28 mouse cellular contexts compared by ENCODE assay signal in genomic region chr13:104352590-104352989, GRCm38 (mm10).
DNase-seq lines count a peak whose midpoint lies in the region; ATAC-seq and TF ChIP-seq lines count a peak whose summit lies in the region.
"Had no signal": no experiment of that assay in that cellular context is flagged by ENCODE, and none has a peak within 500 bp of the region (broad histone marks: within the 10 kb centered on the region; RNA-seq: fewer than 3 reads in every experiment).

No protein-coding gene starts in this region.

- intact Hi-C loops in heart, postnatal 14 days (cut with DNase I), result no loop called here

- H3K27me3 ChIP-seq in limb, embryonic 11.5 days (ENCODE audit: control insufficient read depth, insufficient read depth, low read length), result no peaks in the 10 kb centered on the region
- no peaks in the 10 kb centered on the region for H3K27me3 ChIP-seq in limb, embryonic 10.5 days (ENCODE audit: low read depth, poor library complexity, severe bottlenecking)
- H3K27me3 ChIP-seq in embryonic facial prominence, embryonic 11.5 days (ENCODE audit: control insufficient read depth, insufficient read depth, low read length), result no peaks in the 10 kb centered on the region
- no peaks in the 10 kb centered on the region for H3K27me3 ChIP-seq in limb, embryonic 14.5 days (ENCODE audit: control insufficient read depth, insufficient read depth, low read length)
- H3K27me3 ChIP-seq: CH12.LX; forebrain, embryonic 15.5 days; heart, embryonic 12.5 days; liver, embryonic 12.5 days; neural tube, embryonic 15.5 days; Patski had no signal

- H3K4me3 ChIP-seq in limb, embryonic 11.5 days (ENCODE audit: low read depth, low read length), result no peak overlapping the region
- H3K4me3 ChIP-seq in limb, embryonic 10.5 days, result no peak overlapping the region
- H3K4me3 ChIP-seq in brown adipose tissue, adult 24 weeks (ENCODE audit: insufficient read depth, low read depth, low read length), result no peak overlapping the region; the same call in 1 of the 2 replicates
- no peak overlapping the region for H3K4me3 ChIP-seq in embryonic facial prominence, embryonic 11.5 days (ENCODE audit: low read depth, low read length)
- no peak overlapping the region for H3K4me3 ChIP-seq in limb, embryonic 14.5 days (replicated peaks; ENCODE audit: low read length)
- H3K4me3 ChIP-seq: forebrain, embryonic 15.5 days; heart, embryonic 12.5 days; liver, embryonic 12.5 days; neural tube, embryonic 15.5 days had no signal

- peak; percentile 65; the same call in 1 of the 2 replicates for ATAC-seq in limb, embryonic 11.5 days (ENCODE audit: insufficient number of reproducible peaks, low FRiP score, low TSS enrichment, low read depth)
- ATAC-seq in embryonic facial prominence, embryonic 11.5 days (replicated peaks; ENCODE audit: insufficient number of reproducible peaks, low FRiP score, low TSS enrichment, low read depth), result no peak
- peak; percentile 30; the same call in 1 of the 2 replicates for ATAC-seq in limb, embryonic 14.5 days (ENCODE audit: low FRiP score, low read depth)
- ATAC-seq: forebrain, embryonic 15.5 days; hindbrain, postnatal 0 days; intestine, embryonic 16.5 days; liver, embryonic 12.5 days; Patski had no signal

- H3K9ac ChIP-seq in limb, embryonic 11.5 days (ENCODE audit: low read length), result no peak overlapping the region
- no peak overlapping the region for H3K9ac ChIP-seq in embryonic facial prominence, embryonic 11.5 days (replicated peaks; ENCODE audit: low read length)
- H3K9ac ChIP-seq in limb, embryonic 14.5 days (ENCODE audit: low read depth, low read length, severe bottlenecking), result no peak overlapping the region
- H3K9ac ChIP-seq: forebrain, embryonic 15.5 days; heart, embryonic 12.5 days; liver, embryonic 12.5 days; neural tube, embryonic 15.5 days had no signal

- H3K4me1 ChIP-seq in limb, embryonic 11.5 days (ENCODE audit: control insufficient read depth, insufficient read depth, low read length), result 0 out of 2 replicates have a peak, but pooled peaks cover 3% of the 10 kb centered on the region
- H3K4me1 ChIP-seq in limb, embryonic 10.5 days, result peaks cover 11% of the 10 kb centered on the region; the same call in 1 of the 2 replicates
- H3K4me1 ChIP-seq in brown adipose tissue, adult 24 weeks (ENCODE audit: control insufficient read depth, insufficient read depth, insufficient read length, low read length), result no peaks in the 10 kb centered on the region
- no peaks in the 10 kb centered on the region for H3K4me1 ChIP-seq in embryonic facial prominence, embryonic 11.5 days (ENCODE audit: control insufficient read depth, insufficient read depth, low read length)
- peaks cover 7% of the 10 kb centered on the region; the same call in 1 of the 2 replicates for H3K4me1 ChIP-seq in limb, embryonic 14.5 days (ENCODE audit: control insufficient read depth, insufficient read depth, low read length)
- H3K4me1 ChIP-seq: forebrain, embryonic 15.5 days; heart, embryonic 12.5 days; liver, embryonic 12.5 days; neural tube, embryonic 15.5 days had no signal

- no peak overlapping the region for H3K27ac ChIP-seq in limb, embryonic 11.5 days (replicated peaks; ENCODE audit: low read depth, low read length)
- H3K27ac ChIP-seq in limb, embryonic 10.5 days, result no peak overlapping the region
- peak overlapping the region; percentile 60; the same call in 1 of the 2 replicates for H3K27ac ChIP-seq in brown adipose tissue, adult 24 weeks (replicated peaks; ENCODE audit: low read depth, low read length)
- no peak overlapping the region for H3K27ac ChIP-seq in embryonic facial prominence, embryonic 11.5 days (replicated peaks; ENCODE audit: low read depth, low read length)
- 0 out of 2 replicates have a peak overlapping the region, but pooled peaks have one; percentile 6 for H3K27ac ChIP-seq in limb, embryonic 14.5 days (replicated peaks; ENCODE audit: low read depth, low read length)
- H3K27ac ChIP-seq: forebrain, embryonic 15.5 days; hindbrain, postnatal 0 days; liver, embryonic 12.5 days; neural tube, embryonic 15.5 days had no signal

- no peak for TF ChIP-seq POLR2A in limb, embryonic 14.5 days (IDR thresholded peaks at IDR 0.05; ENCODE audit: borderline replicate concordance, extremely low read depth, insufficient read depth, insufficient read length)

- no peaks in the 10 kb centered on the region for H3K9me3 ChIP-seq in limb, embryonic 11.5 days (ENCODE audit: control insufficient read depth, low read length)
- H3K9me3 ChIP-seq in limb, embryonic 10.5 days (replicated peaks), result no peaks in the 10 kb centered on the region
- no peaks in the 10 kb centered on the region for H3K9me3 ChIP-seq in embryonic facial prominence, embryonic 11.5 days (replicated peaks; ENCODE audit: control insufficient read depth, low read length)
- no peaks in the 10 kb centered on the region for H3K9me3 ChIP-seq in limb, embryonic 14.5 days (ENCODE audit: control insufficient read depth, low read length)
- H3K9me3 ChIP-seq: forebrain, embryonic 15.5 days; G1E; heart, embryonic 12.5 days; liver, embryonic 12.5 days; neural tube, embryonic 15.5 days had no signal

- no peak overlapping the region for H3K4me2 ChIP-seq in limb, embryonic 11.5 days (ENCODE audit: low read depth, severe bottlenecking)
- no peak overlapping the region for H3K4me2 ChIP-seq in embryonic facial prominence, embryonic 11.5 days (ENCODE audit: low read depth, low read length)
- no peak overlapping the region for H3K4me2 ChIP-seq in limb, embryonic 14.5 days (replicated peaks; ENCODE audit: low read depth, low read length, severe bottlenecking)
- H3K4me2 ChIP-seq: forebrain, embryonic 15.5 days; heart, embryonic 12.5 days; liver, embryonic 12.5 days; neural tube, embryonic 15.5 days had no signal

- DNase-seq in limb, embryonic 11.5 days (ENCODE audit: low spot score), result no peak
- no peak for DNase-seq in limb, embryonic 10.5 days (ENCODE audit: low spot score)
- DNase-seq in embryonic facial prominence, embryonic 11.5 days (ENCODE audit: low spot score), result peak; percentile 11
- DNase-seq in limb, embryonic 14.5 days (ENCODE audit: low spot score), result peak; percentile 58
- no peak for DNase-seq in heart, postnatal 14 days
- DNase-seq in thymus, postnatal 0 days (ENCODE audit: low spot score), result no peak
- DNase-seq: adrenal gland, adult 8-10 months; B cell, adult 2 months; cerebellum, adult 8-10 months; gastrocnemius, postnatal 25 days; heart, adult 18-20 months; heart, postnatal 10 days; kidney, postnatal 36 days; layer of hippocampus, adult 9-11 months; lung, adult 18-20 months; lung, postnatal 10 days; thymus, adult 18-20 months; thymus, postnatal 4 days had no signal

- H3K36me3 ChIP-seq in limb, embryonic 11.5 days (ENCODE audit: control insufficient read depth, insufficient read depth, low read length), result no peaks in the 10 kb centered on the region; the same call in 1 of the 2 replicates
- peaks cover 6% of the 10 kb centered on the region for H3K36me3 ChIP-seq in limb, embryonic 10.5 days
- no peaks in the 10 kb centered on the region for H3K36me3 ChIP-seq in embryonic facial prominence, embryonic 11.5 days (replicated peaks; ENCODE audit: control insufficient read depth, insufficient read depth, low read depth, low read length)
- peaks cover 13% of the 10 kb centered on the region; the same call in 1 of the 2 replicates for H3K36me3 ChIP-seq in limb, embryonic 14.5 days (ENCODE audit: control insufficient read depth, insufficient read depth, low read length)
- H3K36me3 ChIP-seq: forebrain, embryonic 15.5 days; G1E; liver, embryonic 12.5 days; neural tube, embryonic 15.5 days had no signal

- WGBS in limb, embryonic 11.5 days, result 62% methylated on average over 5 of the region's 5 CpGs
- 83% methylated on average over 5 of the region's 5 CpGs for WGBS in limb, embryonic 10.5 days
- WGBS in embryonic facial prominence, embryonic 11.5 days, result 48% methylated on average over 5 of the region's 5 CpGs
- WGBS in limb, embryonic 14.5 days, result 38% methylated on average over 5 of the region's 5 CpGs

Comparison
In these comparisons a context has a peak if more than half of its experiments do, and no peak if none do; other contexts are left out.
1. DNase-seq: peak in embryonic facial prominence, embryonic 11.5 days (single experiment) and limb, embryonic 14.5 days (single experiment); none in limb, embryonic 11.5 days (single experiment), limb, embryonic 10.5 days (single experiment), heart, postnatal 14 days (0 of 2) and thymus, postnatal 0 days (single experiment).
2. H3K27ac ChIP-seq: peak in brown adipose tissue, adult 24 weeks (single experiment) and limb, embryonic 14.5 days (single experiment); none in limb, embryonic 11.5 days (single experiment), limb, embryonic 10.5 days (single experiment) and embryonic facial prominence, embryonic 11.5 days (single experiment).